Mouse (Mus musculus) thymus, adult 2 months (tissue): ENCODE measurements around the gene Itgb7.

Experiments
- CTCF ChIP-seq: fragments of 200-500 bp; IDR thresholded peaks from 2 replicates; pipeline ENCODE4 v1.5.1; 2012; ENCODE audit warnings: mild to moderate bottlenecking, control low read depth, low read length, moderate library complexity, borderline replicate concordance; ENCODE audit not compliant: control insufficient read depth, poor library complexity, insufficient read depth; ENCODE audit errors: extremely low read depth
- POLR2A ChIP-seq: fragments of 200-500 bp; IDR thresholded peaks from 2 replicates; pipeline ENCODE4 v1.6.1; 2012; ENCODE audit warnings: mild to moderate bottlenecking, low read length, control low read depth, moderate library complexity; ENCODE audit not compliant: control insufficient read depth, poor library complexity, insufficient read depth; ENCODE audit errors: extremely low read depth

DNA sequence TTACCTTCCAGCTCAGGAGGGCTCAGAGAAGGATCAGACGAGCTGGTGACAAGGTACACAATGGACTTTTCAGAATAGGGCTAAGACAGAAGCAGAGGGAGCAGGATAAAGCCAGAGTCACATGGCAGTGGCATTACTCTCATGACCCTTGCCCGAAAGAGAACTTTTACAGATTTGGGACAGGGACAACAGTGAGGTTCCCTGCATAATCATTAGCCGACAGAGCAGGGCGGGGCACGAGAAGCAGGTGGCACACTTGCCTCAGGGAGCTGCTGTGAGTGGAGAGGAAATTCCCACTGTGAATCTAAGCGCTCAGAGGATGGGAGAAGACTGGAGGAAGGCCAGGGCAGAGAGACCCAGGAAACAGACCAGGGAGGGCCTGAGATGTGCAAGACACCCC lies 42.9 kb downstream of the Itgb7 start:
- TF ChIP-seq CTCF (no peak), POLR2A (no peak)
